Mouse (Mus musculus) liver, postnatal 0 days (tissue): ENCODE measurements around the gene Ice1.
A peak's percentile ranks its signal among the peaks of the same experiment; 100 is the strongest.

Experiments used
- CTCF ChIP-seq: sonication (generic); IDR thresholded peaks from 2 replicates; pipeline ENCODE4 v1.5.1; 2016; ENCODE audit warnings: antibody characterized with exemption, low read depth
- EP300 ChIP-seq: IDR thresholded peaks from 2 replicates; pipeline ENCODE4 v1.6.1; 2016; ENCODE audit warnings: antibody characterized with exemption, low read depth, mild to moderate bottlenecking

DNA sequence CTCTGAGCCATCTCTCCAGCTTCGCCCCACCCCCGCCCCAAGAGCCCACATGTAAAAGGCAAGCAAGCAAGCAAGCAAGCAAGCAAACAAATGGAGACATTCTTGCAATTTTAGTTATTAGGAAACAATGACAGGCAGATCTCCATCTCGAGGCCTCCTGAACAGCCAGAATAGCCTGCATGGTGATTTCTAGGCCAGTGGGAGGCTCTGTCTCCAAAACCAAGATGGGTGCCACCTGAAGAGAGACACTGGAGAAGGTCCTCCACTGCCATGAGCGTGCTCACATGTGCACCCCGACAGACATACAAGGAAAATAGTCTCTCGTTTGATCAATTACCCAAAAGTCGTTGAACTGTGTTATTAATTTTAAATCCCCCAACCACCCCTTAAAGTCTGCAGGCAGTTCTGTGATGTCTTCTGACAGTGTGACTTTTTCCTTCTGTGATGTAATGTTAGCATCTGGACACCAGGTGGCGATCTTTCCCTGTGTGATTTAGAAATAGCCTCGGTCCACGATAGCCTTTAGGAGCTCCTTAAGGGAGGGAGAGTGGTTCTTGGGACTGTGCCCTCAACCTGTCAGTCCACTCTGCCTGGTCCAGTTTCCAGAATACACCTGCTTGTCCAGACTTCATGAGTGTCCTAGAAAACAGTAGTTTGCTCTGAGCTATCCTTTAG lies 6.1 kb upstream of the Ice1 start:
- TF ChIP-seq CTCF: peak; percentile 90
- TF ChIP-seq EP300: no peak
